Mouse (Mus musculus) hindbrain, embryonic 14.5 days (tissue): ENCODE data around the gene Fbln2. TPM values are rescaled to one million over a fixed set of nuclear protein-coding genes. Genes with fewer than 3 reads are reported as not detected.
"Not testable (repeated sequence)": the region's sequence is repeated elsewhere in the genome, so short reads cannot be mapped to it uniquely, and the experiment has no call there.

ENCODE experiments used
- ATAC-seq: fragments of 200-750 bp; cut with Nextera tagmentation; 2 replicates; pipeline ENCODE4 v1.8.0; 2017; ENCODE audit warnings: moderate number of reproducible peaks, mild to moderate bottlenecking, moderate TSS enrichment, moderate library complexity; ENCODE audit not compliant: low FRiP score
- DNase-seq: peaks from one replicate; pipeline ENCODE4 v3.0.0-alpha.2; 2015; ENCODE audit warnings: low spot score
- H3K27ac ChIP-seq: fragments of 300-500 bp; sonication (generic); 2 replicates; pipeline ENCODE4 v1.5.1; 2014; ENCODE audit warnings: mild to moderate bottlenecking, moderate library complexity
- H3K27me3 ChIP-seq: fragments of 300-500 bp; sonication (generic); 2 replicates; pipeline ENCODE4 v1.6.1; 2014; ENCODE audit warnings: mild to moderate bottlenecking, low read length, mixed read lengths; ENCODE audit not compliant: control insufficient read depth, insufficient read depth
- H3K36me3 ChIP-seq: fragments of 300-500 bp; sonication (generic); replicated peaks from 2 replicates; pipeline ENCODE4 v1.6.1; 2014; ENCODE audit not compliant: control insufficient read depth, insufficient read depth
- H3K4me1 ChIP-seq: fragments of 300-500 bp; sonication (generic); replicated peaks from 2 replicates; pipeline ENCODE4 v1.6.1; 2014; ENCODE audit warnings: antibody characterized with exemption, low read length, mixed read lengths; ENCODE audit not compliant: control insufficient read depth, insufficient read depth
- H3K4me2 ChIP-seq: fragments of 300-500 bp; sonication (generic); replicated peaks from 2 replicates; pipeline ENCODE4 v1.6.1; 2014; ENCODE audit warnings: mild to moderate bottlenecking, moderate library complexity
- H3K4me3 ChIP-seq: fragments of 300-500 bp; sonication (generic); replicated peaks from 2 replicates; pipeline ENCODE4 v1.5.1; 2014; ENCODE audit warnings: mild to moderate bottlenecking, low read length
- H3K9ac ChIP-seq: fragments of 300-500 bp; sonication (generic); 2 replicates; pipeline ENCODE4 v1.6.1; 2014
- H3K9me3 ChIP-seq: fragments of 300-500 bp; sonication (generic); 2 replicates; pipeline ENCODE4 v1.6.1; 2016; ENCODE audit warnings: low read length; ENCODE audit not compliant: control insufficient read depth
- WGBS: fragments of 180-500 bp; shearing (Covaris S2); extraction: QIAGEN DNeasy Blood & Tissue Kit; methylation state at CpG from one replicate; pipeline ENCODE4 v1.1.7; 2014; 5-methylcytosine and 5-hydroxymethylcytosine counted together
- polyA plus RNA-seq: library from polyadenylated mRNA; unstranded; fragments of >200 nt; fragmentation: Nextera tagmentation; extraction: Ambion mirVana; gene quantifications from 2 replicates; pipeline ENCODE4 v1.2.1, GENCODE M21; 2014

Gene Fbln2
- 26.2 and 27.2 TPM in 2 replicates for polyA plus RNA-seq

GRCm38 (mm10) chr6:91212155-91212554, at the start of gene Fbln2:
Fbln2 (plus strand) TSS chr6:91212455.
- not testable (repeated sequence) for H3K4me1 ChIP-seq, ATAC-seq, H3K9me3 ChIP-seq, H3K27ac ChIP-seq, H3K27me3 ChIP-seq, DNase-seq, H3K36me3 ChIP-seq
- Histone ChIP-seq H3K4me3 (peak within 1 kb of the TSS; percentile 24), H3K4me2 (peak within 1 kb of the TSS; percentile 48), H3K9ac (peak within 1 kb of the TSS; percentile 40; the same call in 1 of the 2 replicates)

GRCm38 (mm10) chr6:91163195-91163911, 48.9 kb upstream of the Fbln2 start:
- DNase-seq (no peak), ATAC-seq (no peak)
- Histone ChIP-seq H3K4me2 (no peak overlapping the region), H3K27me3 (no peaks in the 10 kb centered on the region), H3K9me3 (no peaks in the 10 kb centered on the region), H3K27ac (no peak overlapping the region), H3K36me3 (peaks cover 21% of the 10 kb centered on the region; the same call in 1 of the 2 replicates), H3K4me3 (no peak overlapping the region), H3K9ac (no peak overlapping the region), H3K4me1 (peaks cover 26% of the 10 kb centered on the region)
- WGBS, result 81% methylated on average over 5 of the region's 5 CpGs

DNA sequence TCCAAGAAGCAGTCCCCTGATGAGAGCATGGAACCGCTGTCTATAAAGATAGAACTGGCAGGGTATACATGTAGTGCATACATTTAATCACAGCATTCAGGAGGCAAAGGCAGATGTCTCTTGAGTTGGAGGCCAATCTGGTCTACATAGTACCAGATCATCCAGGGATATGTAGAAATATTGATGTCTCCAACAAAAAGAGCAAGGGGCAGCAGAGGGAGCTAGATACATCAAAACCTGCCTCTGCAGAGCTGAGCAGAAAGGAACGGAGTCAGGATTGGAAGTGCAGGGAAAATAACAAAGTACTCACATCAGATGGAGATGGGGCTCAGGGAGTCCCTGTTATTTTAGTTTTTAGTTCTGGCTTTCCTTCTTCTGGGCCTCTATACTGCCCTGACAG, 47.7 kb upstream of the Fbln2 start:
- Histone ChIP-seq H3K9ac (no peak overlapping the region), H3K27me3 (no peaks in the 10 kb centered on the region), H3K27ac (no peak overlapping the region), H3K4me2 (no peak overlapping the region), H3K4me3 (no peak overlapping the region), H3K9me3 (no peaks in the 10 kb centered on the region), H3K4me1 (peaks cover 13% of the 10 kb centered on the region), H3K36me3 (peaks cover 29% of the 10 kb centered on the region)
- ATAC-seq, result no peak
- no peak for DNase-seq
- WGBS, result 56% methylated on average over 2 of the region's 2 CpGs

DNA sequence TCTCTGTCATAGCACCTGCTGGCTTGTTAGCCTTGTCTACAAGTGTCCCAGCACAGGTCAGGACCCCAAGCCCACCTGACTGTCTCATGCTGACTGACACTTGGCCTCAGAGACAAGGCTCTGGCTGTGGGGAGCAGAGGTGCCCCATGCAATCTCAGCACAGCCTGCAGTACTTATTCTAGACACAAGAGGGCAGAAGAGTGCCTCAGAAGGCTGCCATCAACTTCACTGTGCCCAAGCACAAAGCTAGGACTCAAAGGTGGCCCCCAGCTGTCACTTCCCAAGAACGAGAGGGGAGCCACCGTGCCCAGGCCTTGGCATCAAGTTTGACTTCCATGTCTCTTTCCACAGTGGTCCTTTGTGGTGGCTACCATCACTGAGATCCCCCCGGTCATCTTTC, 47.0 kb upstream of the Fbln2 start:
- Histone ChIP-seq H3K4me1 (peaks cover 8% of the 10 kb centered on the region), H3K4me3 (no peak overlapping the region), H3K27me3 (no peaks in the 10 kb centered on the region), H3K4me2 (no peak overlapping the region), H3K27ac (no peak overlapping the region), H3K9ac (no peak overlapping the region), H3K9me3 (no peaks in the 10 kb centered on the region), H3K36me3 (peaks cover 35% of the 10 kb centered on the region)
- WGBS, result 31% methylated on average over 3 of the region's 3 CpGs
- peak; percentile 35; the same call in 1 of the 2 replicates for ATAC-seq
- DNase-seq, result peak; percentile 87

DNA sequence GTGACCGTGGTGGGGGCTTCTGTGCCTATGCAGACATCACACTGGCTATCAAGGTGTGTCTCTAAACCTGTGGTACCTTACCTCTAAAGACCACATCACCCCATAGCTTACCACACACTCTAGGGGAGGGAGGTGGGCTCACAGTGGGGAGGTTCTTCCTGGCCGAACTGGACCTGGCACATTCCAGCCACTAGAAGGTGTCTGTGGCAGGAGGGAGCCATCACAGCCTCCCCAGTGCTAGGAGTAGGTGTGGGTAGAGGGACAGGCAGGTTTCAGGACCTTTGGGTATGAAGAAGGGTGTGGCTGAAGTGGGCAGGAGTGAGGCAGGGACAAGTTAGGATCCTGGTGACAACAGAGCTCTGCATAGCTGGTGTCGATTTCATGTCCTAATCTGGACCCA, 44.4 kb upstream of the Fbln2 start:
- Histone ChIP-seq H3K4me3 (no peak overlapping the region), H3K27me3 (no peaks in the 10 kb centered on the region), H3K36me3 (peaks cover 61% of the 10 kb centered on the region), H3K4me1 (no peaks in the 10 kb centered on the region), H3K9ac (no peak overlapping the region), H3K4me2 (no peak overlapping the region), H3K27ac (no peak overlapping the region), H3K9me3 (no peaks in the 10 kb centered on the region)
- WGBS, result 74% methylated on average over 3 of the region's 3 CpGs
- no peak for ATAC-seq
- DNase-seq, result no peak

DNA sequence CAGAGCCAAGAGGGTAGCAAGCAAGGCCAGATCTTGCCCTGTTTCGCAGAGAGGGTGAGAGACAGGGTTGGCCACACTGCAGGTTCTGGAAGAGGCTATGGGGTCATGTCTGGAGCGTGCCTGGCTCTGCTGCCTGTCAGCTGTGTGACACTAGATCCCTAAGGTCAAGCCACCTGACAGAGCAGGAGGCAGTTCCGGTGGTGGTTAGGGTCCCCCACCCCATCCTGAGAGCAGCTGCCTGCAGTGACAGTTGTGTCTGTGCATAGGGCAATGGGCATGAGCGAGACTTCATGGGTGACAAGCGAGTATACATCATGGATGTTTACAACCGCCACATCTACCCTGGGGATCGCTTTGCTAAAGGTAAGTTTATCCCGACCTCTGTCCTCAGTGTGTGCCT, 43.1 kb upstream of the Fbln2 start:
- H3K27me3 ChIP-seq, result no peaks in the 10 kb centered on the region
- no peak overlapping the region for H3K4me2 ChIP-seq
- no peaks in the 10 kb centered on the region for H3K9me3 ChIP-seq
- H3K4me3 ChIP-seq, result no peak overlapping the region
- WGBS, result 94% methylated on average over 8 of the region's 8 CpGs
- DNase-seq, result no peak
- no peak overlapping the region for H3K27ac ChIP-seq
- no peak for ATAC-seq
- peaks cover 72% of the 10 kb centered on the region for H3K36me3 ChIP-seq
- H3K9ac ChIP-seq, result no peak overlapping the region
- H3K4me1 ChIP-seq, result no peaks in the 10 kb centered on the region

GRCm38 (mm10) chr6:91171396-91171895, 40.8 kb upstream of the Fbln2 start:
- ATAC-seq (no peak), DNase-seq (no peak)
- H3K27me3 ChIP-seq, result no peaks in the 10 kb centered on the region
- H3K9ac ChIP-seq, result no peak overlapping the region
- H3K9me3 ChIP-seq, result no peaks in the 10 kb centered on the region
- WGBS, result 82% methylated on average over 3 of the region's 3 CpGs
- peaks cover 66% of the 10 kb centered on the region for H3K36me3 ChIP-seq
- H3K4me3 ChIP-seq, result no peak overlapping the region
- H3K4me2 ChIP-seq, result no peak overlapping the region
- no peak overlapping the region for H3K27ac ChIP-seq
- H3K4me1 ChIP-seq, result no peaks in the 10 kb centered on the region

- Histone ChIP-seq H3K36me3 (peaks cover 59% of the 10 kb centered on the region), H3K27ac (no peak overlapping the region), H3K4me1 (no peaks in the 10 kb centered on the region), H3K9me3 (no peaks in the 10 kb centered on the region), H3K4me3 (no peak overlapping the region), H3K4me2 (no peak overlapping the region), H3K27me3 (no peaks in the 10 kb centered on the region), H3K9ac (no peak overlapping the region)
- ATAC-seq (no peak), DNase-seq (no peak)
- WGBS, result 75% methylated on average over 2 of the region's 2 CpGs
These were observed 39.9 kb upstream of the Fbln2 start for GRCm38 (mm10) chr6:91172381-91172780.

GRCm38 (mm10) chr6:91173221-91173880, 38.9 kb upstream of the Fbln2 start:
- no peak overlapping the region for H3K27ac ChIP-seq
- H3K4me3 ChIP-seq, result no peak overlapping the region
- WGBS, result 54% methylated on average over 7 of the region's 7 CpGs
- peak; percentile 69 for DNase-seq
- H3K9ac ChIP-seq, result no peak overlapping the region
- H3K36me3 ChIP-seq, result peaks cover 58% of the 10 kb centered on the region
- H3K9me3 ChIP-seq, result no peaks in the 10 kb centered on the region
- no peaks in the 10 kb centered on the region for H3K4me1 ChIP-seq
- H3K27me3 ChIP-seq, result no peaks in the 10 kb centered on the region
- peak; percentile 52; the same call in 1 of the 2 replicates for ATAC-seq
- no peak overlapping the region for H3K4me2 ChIP-seq
